Mouse (Mus musculus): ENCODE results near the gene Lmntd1. TPM values are rescaled to one million over a fixed set of nuclear protein-coding genes. Genes with fewer than 3 reads are reported as not detected.
A peak's percentile ranks its signal among the peaks of the same experiment; 100 is the strongest.

Gene Lmntd1
- polyA plus RNA-seq, 1 experiment from 2014 or later: 0.63 TPM

DNA sequence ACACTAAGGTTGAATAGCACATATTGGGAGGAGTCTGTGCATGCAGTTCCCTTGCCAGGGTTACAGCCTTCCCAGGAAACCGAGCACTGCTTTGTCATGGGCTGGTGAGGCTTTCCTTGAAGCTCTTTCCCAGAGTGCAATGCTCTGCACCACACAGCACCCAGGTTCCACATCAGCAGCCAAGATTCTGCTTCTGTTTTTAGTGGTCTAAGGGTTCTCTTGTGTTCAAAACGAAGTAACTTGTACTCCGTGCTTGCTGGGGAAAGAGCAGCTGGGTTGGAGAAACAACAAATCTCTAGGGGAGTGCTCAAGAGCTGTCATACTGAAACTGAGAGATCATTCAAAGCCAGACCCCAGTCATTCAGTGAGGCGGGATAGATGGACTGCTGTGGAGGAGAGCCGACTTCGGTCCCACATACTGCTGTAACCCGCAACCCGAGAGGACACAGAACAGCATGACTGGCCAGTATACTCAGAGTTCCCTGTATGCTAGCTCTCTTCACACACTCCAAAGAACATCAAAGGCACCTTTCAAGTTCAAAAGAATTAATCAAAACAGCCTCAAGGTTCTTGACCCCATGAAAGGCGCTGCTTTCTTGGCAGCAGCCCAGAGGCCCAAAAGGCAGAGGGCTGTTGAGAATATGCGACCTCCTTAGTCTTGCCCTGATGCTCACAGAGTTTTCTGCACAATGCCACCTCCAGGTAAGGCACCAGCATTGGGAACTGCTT is 35.5 kb downstream of the Lmntd1 start:
- Histone ChIP-seq H3K4me2 (no peak overlapping the region), H3K4me1 (peaks cover 9% of the 10 kb centered on the region), H3K27me3 (replicated peaks) (no peaks in the 10 kb centered on the region), H3K27ac (replicated peaks) (peak overlapping the region; percentile 37; the same call in 1 of the 2 replicates), H3K9me3 (replicated peaks) (no peaks in the 10 kb centered on the region), H3K36me3 (no peaks in the 10 kb centered on the region), H3K4me3 (replicated peaks) (no peak overlapping the region), H3K9ac (replicated peaks) (no peak overlapping the region)
- no peak; the same call in 1 of the 2 replicates for ATAC-seq (ENCODE audit: low FRiP score)
- WGBS: 44% methylated on average over 10 of the region's 10 CpGs

DNA sequence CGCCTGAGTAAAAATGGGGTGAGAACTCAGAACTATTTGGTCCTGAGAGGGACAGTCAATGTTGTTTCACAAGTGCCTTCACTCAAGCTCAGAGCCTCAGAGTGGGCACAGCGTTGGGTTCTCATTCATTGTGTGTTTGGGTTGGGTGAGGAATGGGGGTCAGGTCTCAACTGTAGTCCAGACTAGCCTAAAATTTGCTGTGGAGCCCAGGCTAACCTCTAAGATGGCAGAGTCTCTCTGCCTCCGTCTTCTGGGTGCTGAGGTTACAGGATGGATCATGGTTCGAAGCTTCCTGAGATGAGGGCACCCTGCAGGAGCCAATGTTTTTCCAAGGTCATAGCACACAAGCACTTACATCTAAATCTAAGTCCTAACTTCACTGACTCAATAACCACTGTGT is 37.4 kb downstream of the Lmntd1 start:
- Histone ChIP-seq H3K27me3 (replicated peaks) (no peaks in the 10 kb centered on the region), H3K27ac (replicated peaks) (no peak overlapping the region), H3K4me3 (replicated peaks) (no peak overlapping the region), H3K9me3 (replicated peaks) (no peaks in the 10 kb centered on the region), H3K9ac (replicated peaks) (no peak overlapping the region), H3K4me1 (peaks cover 9% of the 10 kb centered on the region), H3K4me2 (no peak overlapping the region), H3K36me3 (no peaks in the 10 kb centered on the region)
- 94% methylated on average over 4 of the region's 4 CpGs for WGBS
- no peak for ATAC-seq (ENCODE audit: low FRiP score)

DNA sequence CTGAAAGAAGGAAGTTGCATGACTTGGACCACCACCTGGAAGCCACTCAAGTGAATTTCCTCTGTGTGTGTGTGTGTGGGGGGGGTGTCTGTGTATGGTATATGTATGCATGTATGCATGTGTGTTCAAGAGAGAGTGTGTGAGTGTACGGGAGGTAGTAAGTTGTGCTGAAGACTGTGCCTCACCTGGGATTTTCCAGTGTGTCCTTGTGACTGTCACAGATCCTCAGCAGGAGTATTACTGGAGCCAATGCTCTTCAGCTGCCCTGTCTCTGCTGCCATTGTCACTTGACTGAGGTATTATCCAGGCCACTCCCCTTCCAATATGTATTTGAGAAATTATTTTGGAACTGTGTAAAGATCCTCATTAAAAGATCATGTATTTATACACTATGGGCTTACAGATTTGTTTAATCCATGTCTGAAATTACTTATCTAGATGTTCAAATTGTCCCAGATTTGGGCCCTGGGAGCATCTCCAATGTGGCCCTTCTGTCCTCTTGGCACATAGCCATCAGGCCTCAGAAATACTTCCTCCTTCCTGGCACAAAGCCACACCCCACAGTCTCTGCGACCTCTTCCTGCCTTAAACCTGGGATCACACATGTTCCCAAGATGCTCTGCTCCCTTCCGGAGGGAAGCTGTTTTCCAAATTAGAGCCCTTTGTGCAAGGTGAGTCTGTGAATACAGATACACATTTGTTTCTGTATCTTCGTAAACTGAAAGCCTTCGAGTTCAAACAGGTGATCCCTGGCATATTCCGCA is 40.7 kb downstream of the Lmntd1 start:
- no peak for ATAC-seq (ENCODE audit: low FRiP score)
- Histone ChIP-seq H3K9ac (replicated peaks) (no peak overlapping the region), H3K27ac (replicated peaks) (no peak overlapping the region), H3K4me1 (peaks cover 3% of the 10 kb centered on the region), H3K9me3 (replicated peaks) (no peaks in the 10 kb centered on the region), H3K36me3 (no peaks in the 10 kb centered on the region), H3K27me3 (replicated peaks) (no peaks in the 10 kb centered on the region), H3K4me2 (no peak overlapping the region), H3K4me3 (replicated peaks) (no peak overlapping the region)
- 86% methylated on average over 6 of the region's 6 CpGs for WGBS

DNA sequence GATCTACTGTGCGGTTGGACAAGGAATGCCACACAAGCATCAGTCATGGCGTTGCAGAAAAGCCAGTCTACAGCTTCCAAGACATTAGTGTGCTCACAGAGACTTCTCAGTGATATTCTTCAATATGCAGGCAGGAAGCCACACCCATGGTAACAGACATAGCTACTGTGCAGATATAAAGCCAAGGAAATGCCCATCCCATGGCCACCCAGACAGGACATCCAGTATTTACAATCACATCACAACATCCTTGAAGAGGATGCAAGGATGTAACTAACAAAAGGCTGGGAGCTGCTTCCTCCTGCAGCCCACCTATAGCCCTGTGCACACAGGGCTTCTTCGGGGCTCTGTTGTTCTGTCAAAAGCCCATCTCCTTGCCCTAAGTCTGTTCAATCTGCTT is 45.4 kb downstream of the Lmntd1 start:
- Histone ChIP-seq H3K9me3 (replicated peaks) (no peaks in the 10 kb centered on the region), H3K4me2 (no peak overlapping the region), H3K27me3 (replicated peaks) (no peaks in the 10 kb centered on the region), H3K9ac (replicated peaks) (no peak overlapping the region), H3K36me3 (no peaks in the 10 kb centered on the region), H3K4me3 (replicated peaks) (no peak overlapping the region), H3K4me1 (no peaks in the 10 kb centered on the region; the same call in 1 of the 2 replicates), H3K27ac (replicated peaks) (no peak overlapping the region)
- no peak for ATAC-seq (ENCODE audit: low FRiP score)
- WGBS: 94% methylated on average over 3 of the region's 3 CpGs

DNA sequence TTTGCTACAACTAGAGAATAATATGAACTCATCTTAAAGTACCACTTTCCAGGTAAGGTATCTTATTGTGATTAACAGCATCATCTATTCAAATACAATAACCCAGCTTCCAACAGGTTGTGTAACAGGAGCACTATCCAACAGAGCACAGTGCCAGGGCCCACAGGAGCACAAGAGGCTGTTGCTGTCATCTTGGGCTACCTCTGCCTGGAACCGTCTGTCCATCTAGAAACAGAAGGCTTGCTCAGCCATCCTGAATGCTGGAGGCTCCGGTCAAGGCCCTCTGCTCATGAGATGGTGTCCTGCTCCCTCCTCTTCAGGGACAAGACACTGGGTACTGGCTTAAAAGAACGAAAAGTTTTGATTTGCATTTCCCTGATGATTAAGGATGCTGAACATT is 46.3 kb downstream of the Lmntd1 start:
- Histone ChIP-seq H3K27ac (replicated peaks) (no peak overlapping the region), H3K36me3 (no peaks in the 10 kb centered on the region), H3K9me3 (replicated peaks) (no peaks in the 10 kb centered on the region), H3K27me3 (replicated peaks) (no peaks in the 10 kb centered on the region), H3K4me1 (no peaks in the 10 kb centered on the region; the same call in 1 of the 2 replicates), H3K4me3 (replicated peaks) (no peak overlapping the region), H3K4me2 (no peak overlapping the region), H3K9ac (replicated peaks) (no peak overlapping the region)
- ATAC-seq (ENCODE audit: low FRiP score): no peak
- WGBS: 88% methylated on average over 3 of the region's 3 CpGs

DNA sequence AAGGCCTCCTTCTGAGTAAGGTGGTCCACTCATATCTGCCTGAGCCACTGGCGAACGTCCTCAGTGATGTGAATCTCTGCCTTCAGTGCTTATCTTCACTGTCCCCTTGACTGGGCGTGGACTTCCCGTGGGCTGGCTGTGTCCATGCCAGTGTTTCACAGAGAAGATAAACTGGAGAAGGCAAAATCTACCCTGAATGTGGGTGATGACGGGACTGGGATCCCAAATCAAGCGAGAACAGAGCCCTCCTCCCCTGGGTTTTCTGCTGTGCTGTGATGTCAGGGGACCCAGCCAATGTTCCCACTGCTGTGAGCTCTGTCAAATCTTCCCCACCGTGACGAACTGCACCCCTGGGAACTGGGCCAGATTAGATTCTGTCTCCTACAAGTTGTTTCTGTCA is 46.8 kb downstream of the Lmntd1 start:
- Histone ChIP-seq H3K9ac (replicated peaks) (no peak overlapping the region), H3K4me2 (no peak overlapping the region), H3K4me3 (replicated peaks) (no peak overlapping the region), H3K4me1 (no peaks in the 10 kb centered on the region; the same call in 1 of the 2 replicates), H3K36me3 (no peaks in the 10 kb centered on the region), H3K27ac (replicated peaks) (no peak overlapping the region), H3K9me3 (replicated peaks) (no peaks in the 10 kb centered on the region), H3K27me3 (replicated peaks) (no peaks in the 10 kb centered on the region)
- 78% methylated on average over 8 of the region's 8 CpGs for WGBS
- ATAC-seq (ENCODE audit: low FRiP score): no peak

DNA sequence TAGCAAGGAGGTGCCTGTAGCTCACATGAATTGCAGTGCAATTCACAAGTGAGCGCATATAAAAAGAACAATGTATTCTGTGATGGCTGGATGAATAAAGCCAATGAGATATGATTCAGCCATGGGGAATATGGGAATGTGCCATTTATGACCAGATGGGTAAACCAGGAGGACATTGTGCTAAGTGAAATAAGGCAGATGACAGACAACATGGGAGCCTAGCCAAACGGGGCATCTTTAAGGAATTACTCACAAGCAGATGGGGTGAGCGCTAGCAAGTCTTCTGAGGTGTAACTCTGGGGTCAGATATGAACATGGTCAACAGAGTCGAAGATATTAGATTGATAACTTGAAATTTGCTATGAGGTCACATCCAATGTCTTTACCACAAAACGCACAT is 48.5 kb downstream of the Lmntd1 start:
- WGBS: 90% methylated on average over 5 of the region's 5 CpGs
- no peak for ATAC-seq (ENCODE audit: low FRiP score)
- Histone ChIP-seq H3K4me1 (no peaks in the 10 kb centered on the region; the same call in 1 of the 2 replicates), H3K36me3 (no peaks in the 10 kb centered on the region), H3K27me3 (replicated peaks) (no peaks in the 10 kb centered on the region), H3K4me3 (replicated peaks) (no peak overlapping the region), H3K9me3 (replicated peaks) (no peaks in the 10 kb centered on the region), H3K4me2 (no peak overlapping the region), H3K9ac (replicated peaks) (no peak overlapping the region), H3K27ac (replicated peaks) (no peak overlapping the region)

DNA sequence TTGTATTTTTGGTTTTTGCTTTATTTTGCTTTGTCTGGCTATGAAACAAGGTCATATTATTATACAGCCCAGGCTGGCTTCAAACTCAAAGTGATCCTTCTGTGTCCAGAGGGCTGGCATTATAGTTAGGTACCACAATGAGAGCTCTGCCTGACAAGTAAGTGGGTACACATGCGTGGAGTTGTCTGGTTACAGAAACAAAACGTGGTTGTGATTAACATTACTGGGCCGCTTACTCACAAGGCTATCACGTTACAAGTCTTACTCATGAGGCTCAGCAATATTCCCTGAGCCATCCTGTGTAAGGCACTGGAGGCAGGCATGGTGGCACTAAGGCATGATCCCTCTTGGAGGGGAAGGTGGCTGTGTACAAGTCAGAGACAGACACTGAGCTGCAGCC is 49.4 kb downstream of the Lmntd1 start:
- Histone ChIP-seq H3K9ac (replicated peaks) (no peak overlapping the region), H3K36me3 (no peaks in the 10 kb centered on the region), H3K9me3 (replicated peaks) (no peaks in the 10 kb centered on the region), H3K4me1 (no peaks in the 10 kb centered on the region; the same call in 1 of the 2 replicates), H3K27ac (replicated peaks) (no peak overlapping the region), H3K27me3 (replicated peaks) (no peaks in the 10 kb centered on the region), H3K4me3 (replicated peaks) (no peak overlapping the region), H3K4me2 (no peak overlapping the region)
- WGBS: 75% methylated on average over 4 of the region's 4 CpGs
- ATAC-seq (ENCODE audit: low FRiP score): no peak

DNA sequence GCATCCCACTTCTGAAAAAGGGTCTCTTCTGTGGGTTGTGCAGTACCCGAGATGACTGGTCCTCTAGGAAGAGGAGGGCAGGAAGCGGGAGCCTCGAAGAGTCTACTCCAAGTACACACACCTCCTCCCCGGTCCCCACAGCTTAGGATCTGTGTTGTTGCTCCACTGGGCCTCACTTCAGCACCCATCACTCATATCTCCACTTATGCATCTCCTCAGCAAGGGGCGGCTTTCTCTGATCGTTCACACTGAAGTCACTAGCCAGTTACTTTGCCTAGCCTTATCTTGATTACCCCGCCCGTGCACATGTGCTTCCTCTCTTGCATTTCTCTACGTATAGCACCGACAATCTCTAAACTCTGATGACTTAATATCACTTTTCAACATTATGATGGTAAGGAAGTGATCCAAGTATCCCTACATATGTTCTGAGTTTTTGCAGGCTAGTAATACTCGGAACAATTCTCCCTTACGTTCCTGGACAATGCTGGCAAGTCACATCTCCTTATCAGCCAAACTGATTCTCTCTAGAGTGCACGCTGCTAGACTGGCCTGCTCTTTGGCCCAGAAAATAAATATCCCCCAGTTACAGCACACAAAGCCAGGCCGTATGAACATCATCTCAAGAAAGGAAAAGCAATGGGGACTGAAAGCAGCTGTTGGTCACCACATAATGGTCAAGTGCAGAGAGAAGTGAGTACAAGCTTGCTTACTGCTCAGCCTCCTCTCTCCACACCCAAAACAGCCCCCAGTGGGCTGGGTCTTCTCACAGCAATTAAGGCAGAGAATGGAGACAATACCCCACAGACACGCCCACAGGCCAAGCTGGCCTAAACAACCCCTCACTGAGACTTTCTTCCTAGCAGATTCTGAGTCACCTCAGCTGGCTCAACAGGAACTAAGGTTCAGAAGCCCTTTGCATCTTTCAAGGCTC is 56.8 kb downstream of the Lmntd1 start:
- ATAC-seq (ENCODE audit: low FRiP score): no peak
- H3K27me3 ChIP-seq (replicated peaks): no peaks in the 10 kb centered on the region
- no peaks in the 10 kb centered on the region for H3K4me1 ChIP-seq
- H3K9ac ChIP-seq (replicated peaks): no peak overlapping the region
- no peaks in the 10 kb centered on the region for H3K9me3 ChIP-seq (replicated peaks)
- 82% methylated on average over 15 of the region's 15 CpGs for WGBS
- H3K4me2 ChIP-seq: no peak overlapping the region
- H3K4me3 ChIP-seq (replicated peaks): no peak overlapping the region
- H3K27ac ChIP-seq (replicated peaks): no peak overlapping the region
- no peaks in the 10 kb centered on the region for H3K36me3 ChIP-seq

DNA sequence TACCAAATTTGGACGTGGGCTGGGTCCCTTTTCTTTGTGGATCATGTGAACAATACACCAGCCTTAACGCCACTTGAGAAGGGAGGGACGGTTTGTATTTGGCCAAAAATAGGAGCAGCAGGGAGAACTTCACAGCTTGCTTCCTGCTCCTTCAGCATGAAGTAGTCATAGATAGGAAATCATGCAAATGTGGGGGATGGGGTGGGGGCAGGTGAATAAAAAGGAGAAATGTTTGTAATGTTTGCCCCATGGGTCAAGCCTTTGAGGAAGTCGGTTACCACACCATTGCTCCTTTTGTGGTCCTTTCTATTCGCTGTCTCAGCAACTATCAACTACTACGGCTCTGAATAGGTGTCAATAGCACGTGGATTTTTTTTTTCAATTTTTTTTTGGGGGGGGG is 60.9 kb downstream of the Lmntd1 start:
- Histone ChIP-seq H3K27me3 (replicated peaks) (no peaks in the 10 kb centered on the region), H3K4me1 (no peaks in the 10 kb centered on the region), H3K9me3 (replicated peaks) (no peaks in the 10 kb centered on the region), H3K9ac (replicated peaks) (no peak overlapping the region), H3K4me3 (replicated peaks) (no peak overlapping the region), H3K4me2 (no peak overlapping the region), H3K36me3 (no peaks in the 10 kb centered on the region), H3K27ac (replicated peaks) (no peak overlapping the region)
- ATAC-seq (ENCODE audit: low FRiP score): no peak
- 73% methylated on average over 7 of the region's 7 CpGs for WGBS

DNA sequence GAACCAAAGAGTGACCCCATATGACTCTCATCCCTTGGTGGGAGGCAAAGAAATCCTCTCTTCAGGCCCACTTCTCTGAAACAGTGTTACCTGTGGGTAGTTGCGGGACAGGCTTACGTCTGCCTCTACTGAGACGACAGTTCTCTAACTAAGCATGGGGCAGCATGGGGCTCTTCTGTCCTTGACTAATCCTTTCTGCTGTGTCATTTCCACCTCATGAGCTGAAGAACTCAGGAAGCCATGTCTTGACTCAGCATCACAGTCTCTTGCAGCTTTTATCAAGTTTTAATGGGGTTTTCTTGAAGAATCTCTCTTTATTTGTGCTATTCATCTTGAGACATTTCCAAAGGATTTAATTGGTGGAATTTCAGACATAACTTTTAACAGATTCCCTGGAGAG is 61.3 kb downstream of the Lmntd1 start:
- no peak overlapping the region for H3K4me2 ChIP-seq
- no peak overlapping the region for H3K4me3 ChIP-seq (replicated peaks)
- H3K36me3 ChIP-seq: no peaks in the 10 kb centered on the region
- WGBS: 99% methylated on average over 3 of the region's 3 CpGs
- no peaks in the 10 kb centered on the region for H3K27me3 ChIP-seq (replicated peaks)
- H3K27ac ChIP-seq (replicated peaks): no peak overlapping the region
- no peaks in the 10 kb centered on the region for H3K4me1 ChIP-seq
- no peaks in the 10 kb centered on the region for H3K9me3 ChIP-seq (replicated peaks)
- H3K9ac ChIP-seq (replicated peaks): no peak overlapping the region
- no peak for ATAC-seq (ENCODE audit: low FRiP score)

Measured in neural tube, embryonic 15.5 days (tissue).